15 mouse cellular contexts compared by ENCODE assay signal in genomic region chr11:22917786-22918185, GRCm38 (mm10). TPM values are rescaled to one million over a fixed set of nuclear protein-coding genes. Genes with fewer than 3 reads are reported as not detected.
DNase-seq lines count a peak whose midpoint lies in the region.
"Had no signal": no experiment of that assay in that cellular context is flagged by ENCODE, and none has a peak within 500 bp of the region (broad histone marks: within the 10 kb centered on the region; RNA-seq: fewer than 3 reads in every experiment).

No protein-coding gene starts in this region.

- intact Hi-C loops in heart, postnatal 10 days (cut with DNase I) = no loop called here
- intact Hi-C loops in gastrocnemius, postnatal 14 days (cut with DNase I; ENCODE audit: low total_unique reads) = no loop called here

- peak; percentile 67 for DNase-seq in heart, adult 11 months
- no peak for DNase-seq in heart, postnatal 10 days
- peak; percentile 27 for DNase-seq in ES-CJ7 (ENCODE audit: low read depth, low spot score)
- DNase-seq in ZHBTc4 (ENCODE audit: low read depth, low spot score) = peak; percentile 61
- DNase-seq in gastrocnemius, postnatal 14 days = no peak
- DNase-seq: adrenal gland, adult 2 months; adrenal gland, postnatal 10 days; adrenal gland, postnatal 25 days; B cell, adult 2 months; cerebellum, adult 11 months; cerebellum, adult 18-20 months; cerebellum, adult 8-10 months; cerebellum, postnatal 14 days; cerebellum, postnatal 36 days; embryo, embryonic 11 days had no signal

RNA-seq across cellular contexts. Expression of gene Zrsr1, which starts 54.0 kb away (rescaled TPM):
- total RNA-seq in heart, postnatal 10 days (2021) = 10 to 100 TPM in 1 of 2 experiments, 1 to 10 TPM in 1; 8.8 to 10.1 TPM
- total RNA-seq in gastrocnemius, postnatal 14 days (2021) = 10 to 100 TPM in 1 of 2 experiments, 1 to 10 TPM in 1; 8.8 to 10.5 TPM

RNA-seq across cellular contexts. Expression of gene B3gnt2, which starts 57.0 kb away (rescaled TPM):
- 1 to 10 TPM; 6.5 to 8.3 TPM for total RNA-seq in heart, postnatal 10 days (2021)
- total RNA-seq in gastrocnemius, postnatal 14 days (2021) = 1 to 10 TPM; 4.4 to 5.7 TPM

Comparison
In these comparisons a context has a peak if more than half of its experiments do, and no peak if none do; other contexts are left out.
1. DNase-seq: peak in heart, adult 11 months (single experiment), ES-CJ7 (single experiment) and ZHBTc4 (single experiment); none in heart, postnatal 10 days (0 of 2) and gastrocnemius, postnatal 14 days (single experiment).